Mouse (Mus musculus) thymus, adult 2 months (tissue): ENCODE results near the gene AI661453. TPM values are rescaled to one million over a fixed set of nuclear protein-coding genes. Genes with fewer than 3 reads are reported as not detected.

Experiments used
- DNase-seq: peaks from one replicate; pipeline ENCODE4 v3.0.0; 2021
- H3K27ac ChIP-seq: fragments of 200-500 bp; 2 replicates; pipeline ENCODE4 v1.5.1; 2012; ENCODE audit warnings: low read length, control low read depth; ENCODE audit not compliant: control insufficient read depth, insufficient read depth
- H3K27me3 ChIP-seq: fragments of 200-500 bp; 2 replicates; pipeline ENCODE4 v1.6.1; 2012; ENCODE audit warnings: mild to moderate bottlenecking, low read length, moderate library complexity, mixed read lengths; ENCODE audit not compliant: control insufficient read depth, insufficient read depth
- H3K36me3 ChIP-seq: fragments of 200-500 bp; 2 replicates; pipeline ENCODE4 v1.6.1; 2012; ENCODE audit warnings: mild to moderate bottlenecking, low read length, moderate library complexity; ENCODE audit not compliant: control insufficient read depth, insufficient read depth
- H3K4me1 ChIP-seq: fragments of 200-500 bp; replicated peaks from 2 replicates; pipeline ENCODE4 v1.6.1; 2012; ENCODE audit warnings: low read length; ENCODE audit not compliant: control insufficient read depth, insufficient read depth
- H3K4me3 ChIP-seq: fragments of 200-500 bp; 2 replicates; pipeline ENCODE4 v1.5.1; 2012; ENCODE audit warnings: mild to moderate bottlenecking, low read length, control low read depth, moderate library complexity; ENCODE audit not compliant: control insufficient read depth, insufficient read depth
- CTCF ChIP-seq: fragments of 200-500 bp; IDR thresholded peaks from 2 replicates; pipeline ENCODE4 v1.5.1; 2012; ENCODE audit warnings: mild to moderate bottlenecking, control low read depth, low read length, moderate library complexity, borderline replicate concordance; ENCODE audit not compliant: control insufficient read depth, poor library complexity, insufficient read depth; ENCODE audit errors: extremely low read depth
- POLR2A ChIP-seq: fragments of 200-500 bp; IDR thresholded peaks from 2 replicates; pipeline ENCODE4 v1.6.1; 2012; ENCODE audit warnings: mild to moderate bottlenecking, low read length, control low read depth, moderate library complexity; ENCODE audit not compliant: control insufficient read depth, poor library complexity, insufficient read depth; ENCODE audit errors: extremely low read depth
- WGBS: fragments of 180-500 bp; shearing (Covaris S2); methylation state at CpG from one replicate; pipeline ENCODE4 v1.1.7; 2018; 5-methylcytosine and 5-hydroxymethylcytosine counted together
- polyA plus RNA-seq: library from polyadenylated mRNA; depleted of rRNA; stranded (reverse); fragments of >200 nt; gene quantifications from 2 replicates; pipeline ENCODE4 v1.2.3, GENCODE M21; 2012

AI661453 gene
- polyA plus RNA-seq, 1 experiment = 1.6 TPM

DNA sequence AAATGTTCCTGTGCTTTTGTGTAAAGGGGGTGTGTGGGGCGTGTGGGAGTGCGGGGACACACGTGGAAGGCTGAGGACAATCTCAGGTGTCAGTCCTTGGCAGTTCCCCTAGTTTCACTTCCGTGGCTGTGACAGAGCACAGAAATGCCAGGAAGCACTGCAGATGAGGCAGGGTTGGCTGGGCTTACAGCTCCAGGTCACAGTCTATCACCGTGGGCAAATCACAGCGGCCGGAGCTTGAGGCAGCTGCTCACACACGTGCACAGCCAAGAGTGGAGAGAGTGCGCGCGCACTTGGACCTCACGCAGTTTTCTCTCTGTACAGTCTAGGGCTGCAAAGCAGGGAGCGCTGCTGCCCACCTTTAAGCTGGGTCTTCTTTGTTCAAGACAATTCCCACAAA lies 21.9 kb downstream of the AI661453 start:
- no peak for DNase-seq
- H3K4me3 ChIP-seq = no peak overlapping the region
- TF ChIP-seq POLR2A (no peak), CTCF (no peak)
- H3K4me1 ChIP-seq = peaks cover 21% of the 10 kb centered on the region
- no peaks in the 10 kb centered on the region for H3K36me3 ChIP-seq
- H3K27ac ChIP-seq = no peak overlapping the region
- 31% methylated on average over 13 of the region's 13 CpGs for WGBS
- H3K27me3 ChIP-seq = no peaks in the 10 kb centered on the region

DNA sequence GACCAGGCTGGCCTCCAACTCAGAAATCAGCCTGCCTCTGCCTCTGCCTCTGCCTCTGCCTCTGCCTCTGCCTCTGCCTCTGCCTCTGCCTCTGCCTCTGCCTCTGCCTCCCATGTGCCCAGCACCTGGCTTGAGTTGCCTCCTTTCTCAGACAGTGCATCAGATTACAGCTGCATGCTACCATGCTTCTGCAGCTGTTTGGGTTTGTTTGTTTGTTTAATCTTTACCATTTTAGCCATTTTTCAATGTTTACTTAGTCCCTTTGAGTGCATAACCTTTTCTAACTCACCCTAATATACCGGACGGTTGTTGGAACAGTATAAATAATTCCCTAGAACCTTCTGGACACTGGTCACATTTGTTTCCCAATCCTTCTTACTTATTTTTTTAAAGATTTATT lies 22.5 kb downstream of the AI661453 start:
- no peak overlapping the region for H3K27ac ChIP-seq
- WGBS = 97% methylated on average over 2 of the region's 2 CpGs

DNA sequence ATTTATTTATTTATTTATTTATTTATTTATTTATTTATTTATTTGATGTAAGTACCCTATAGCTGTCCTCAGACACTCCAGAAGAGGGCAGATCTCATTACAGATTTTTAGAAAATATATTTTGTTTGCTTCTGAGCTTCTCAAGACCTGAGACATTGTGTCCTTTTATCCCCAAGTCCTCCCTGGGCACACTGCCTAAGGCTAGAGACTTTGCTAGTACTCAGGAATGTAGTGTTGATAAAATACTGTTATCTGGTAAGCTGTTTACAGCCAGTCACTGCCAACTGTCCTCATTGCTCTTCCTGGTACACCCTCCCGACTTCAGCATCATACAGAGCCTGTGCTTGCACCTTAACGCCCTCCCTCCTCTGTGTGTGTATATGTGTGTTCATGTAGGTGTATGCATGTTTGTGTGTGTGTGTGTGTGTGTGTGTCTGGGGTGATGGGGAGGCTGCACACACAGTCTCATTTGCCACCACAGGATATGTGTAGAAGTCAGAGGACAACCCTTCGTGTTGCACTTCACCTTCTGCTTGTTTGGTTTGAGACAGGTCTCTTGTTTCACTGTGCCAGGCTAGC lies 23.0 kb downstream of the AI661453 start:
- Histone ChIP-seq H3K27ac (no peak overlapping the region), H3K36me3 (no peaks in the 10 kb centered on the region), H3K4me1 (peaks cover 28% of the 10 kb centered on the region), H3K4me3 (no peak overlapping the region), H3K27me3 (no peaks in the 10 kb centered on the region)
- no peak for TF ChIP-seq POLR2A
- TF ChIP-seq CTCF = no peak
- no peak for DNase-seq
- 81% methylated on average over 3 of the region's 3 CpGs for WGBS

More for the DNA sequence above, 22.5 kb downstream of the AI661453 start:
- DNase-seq = no peak
- TF ChIP-seq CTCF = no peak
- TF ChIP-seq POLR2A = no peak
- Histone ChIP-seq H3K27me3 (no peaks in the 10 kb centered on the region), H3K4me3 (no peak overlapping the region), H3K4me1 (peaks cover 26% of the 10 kb centered on the region), H3K36me3 (no peaks in the 10 kb centered on the region)

DNA sequence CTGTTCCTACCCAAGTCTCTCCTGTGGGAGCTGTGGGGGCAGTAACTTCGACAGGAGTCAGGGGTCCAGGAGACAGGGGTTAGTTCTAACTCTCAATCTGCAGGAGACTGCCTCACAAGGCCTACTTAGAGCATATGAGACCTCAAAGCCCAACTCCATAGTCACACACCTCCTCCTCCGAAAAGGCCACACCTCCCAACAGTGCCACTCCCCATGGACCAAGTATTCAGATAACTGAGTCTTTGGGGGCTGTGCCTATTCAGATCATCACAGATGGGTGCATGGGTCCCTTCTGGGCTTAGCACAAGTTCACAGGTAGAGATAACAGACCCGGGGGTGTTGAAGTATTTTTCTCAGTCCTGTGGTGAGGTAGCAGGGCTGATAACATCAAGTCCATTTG lies 25.3 kb downstream of the AI661453 start:
- TF ChIP-seq POLR2A (no peak), CTCF (no peak)
- Histone ChIP-seq H3K36me3 (no peaks in the 10 kb centered on the region), H3K27me3 (no peaks in the 10 kb centered on the region), H3K4me3 (no peak overlapping the region), H3K27ac (no peak overlapping the region), H3K4me1 (peaks cover 27% of the 10 kb centered on the region)
- DNase-seq = no peak
- 75% methylated on average over 3 of the region's 3 CpGs for WGBS

DNA sequence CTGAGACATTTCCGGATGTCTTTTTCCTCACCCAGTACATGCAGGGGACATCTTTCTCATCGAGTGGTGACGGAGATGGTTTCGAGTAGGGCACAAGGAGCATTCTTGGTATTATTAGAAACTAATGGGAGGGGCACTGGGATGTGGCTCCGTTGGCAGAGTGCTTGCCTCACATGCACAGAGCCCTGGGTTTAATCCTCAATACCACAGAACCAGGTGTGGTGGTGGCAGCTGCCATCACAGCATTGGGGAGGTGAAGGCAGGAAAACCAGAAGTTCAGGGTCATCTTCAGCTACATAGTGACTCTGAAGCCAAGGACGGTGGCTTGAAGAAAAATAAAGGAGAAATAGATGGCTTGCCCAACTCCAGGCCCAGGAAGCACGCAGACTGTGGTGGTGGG lies 25.8 kb downstream of the AI661453 start:
- no peaks in the 10 kb centered on the region for H3K27me3 ChIP-seq
- WGBS = 49% methylated on average over 7 of the region's 7 CpGs
- no peaks in the 10 kb centered on the region for H3K36me3 ChIP-seq
- no peak for DNase-seq
- H3K27ac ChIP-seq = no peak overlapping the region
- TF ChIP-seq POLR2A (no peak), CTCF (no peak)
- peaks cover 27% of the 10 kb centered on the region for H3K4me1 ChIP-seq
- no peak overlapping the region for H3K4me3 ChIP-seq

DNA sequence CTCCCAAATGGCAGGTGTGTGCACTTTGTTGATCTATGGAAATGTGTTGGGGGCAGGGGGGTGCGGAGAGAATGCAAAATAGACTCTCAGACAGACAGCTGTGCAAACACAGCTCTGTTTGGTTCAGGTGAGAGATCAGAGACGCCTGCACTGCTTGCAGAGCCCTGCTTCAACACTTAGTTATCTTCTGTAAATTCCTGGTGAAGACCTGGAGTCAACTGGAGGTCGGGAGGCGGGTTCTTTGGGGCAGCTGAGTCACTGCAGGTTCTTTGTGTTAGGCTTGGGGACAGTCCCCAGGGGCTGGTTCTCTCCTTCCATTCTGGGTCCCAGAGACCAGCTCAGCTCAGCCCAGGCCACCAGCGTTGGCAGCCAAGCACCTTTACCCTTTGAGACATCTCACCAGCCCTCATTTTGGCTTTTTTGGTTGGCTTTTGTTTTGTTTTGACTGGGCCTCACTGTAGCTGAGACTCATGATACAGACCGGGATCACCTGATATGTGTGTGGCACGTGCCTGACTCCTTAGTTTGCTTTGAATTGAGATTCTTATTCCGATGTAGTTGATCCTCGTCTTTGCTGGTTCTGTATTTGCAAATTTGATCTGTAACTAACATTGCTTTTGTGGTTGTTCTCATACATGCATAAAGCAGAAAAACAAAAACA lies 26.4 kb downstream of the AI661453 start:
- DNase-seq = no peak
- no peaks in the 10 kb centered on the region for H3K27me3 ChIP-seq
- H3K4me3 ChIP-seq = no peak overlapping the region
- no peaks in the 10 kb centered on the region for H3K36me3 ChIP-seq
- H3K4me1 ChIP-seq = peaks cover 27% of the 10 kb centered on the region
- H3K27ac ChIP-seq = no peak overlapping the region
- WGBS = 69% methylated on average over 9 of the region's 9 CpGs
- TF ChIP-seq CTCF (no peak), POLR2A (no peak)

DNA sequence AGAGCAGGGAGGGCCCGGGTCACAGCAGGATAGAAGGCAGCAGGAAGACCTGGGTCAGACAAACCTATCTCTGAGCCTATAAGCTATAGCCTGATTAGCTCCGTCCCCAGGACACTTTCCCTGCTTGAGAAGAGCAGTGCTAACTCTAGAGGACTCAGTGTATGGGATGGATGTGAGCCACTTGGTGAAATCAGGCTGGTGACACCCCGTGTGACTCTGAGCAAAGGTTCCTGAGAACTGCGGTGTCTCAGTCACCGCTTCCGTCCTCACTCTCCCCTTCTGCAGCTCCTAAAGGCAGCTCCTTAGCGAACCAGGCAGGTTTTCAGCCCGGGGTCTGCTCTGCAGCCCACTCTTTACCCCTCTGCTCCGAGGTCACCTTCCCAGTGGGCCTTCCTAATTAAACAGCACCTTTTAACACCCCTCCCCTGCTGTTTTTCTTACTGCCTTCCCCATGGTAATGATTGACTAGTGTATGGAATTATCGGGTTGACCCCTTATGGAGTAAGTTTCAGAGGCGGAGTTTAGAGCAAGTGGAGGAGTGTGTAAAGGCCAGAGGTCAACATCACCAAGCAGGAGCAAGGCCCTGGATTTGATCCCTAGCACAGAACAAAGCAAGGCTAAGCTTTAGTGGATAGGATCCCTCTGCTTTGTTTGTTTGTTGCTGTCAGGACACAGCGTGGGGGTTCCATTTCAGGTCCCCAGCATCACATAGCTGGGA lies 28.0 kb downstream of the AI661453 start:
- Histone ChIP-seq H3K4me1 (peaks cover 26% of the 10 kb centered on the region), H3K27me3 (no peaks in the 10 kb centered on the region), H3K4me3 (no peak overlapping the region), H3K36me3 (no peaks in the 10 kb centered on the region), H3K27ac (no peak overlapping the region)
- no peak for DNase-seq
- TF ChIP-seq CTCF (no peak), POLR2A (no peak)
- WGBS = 93% methylated on average over 12 of the region's 12 CpGs
